Mouse (Mus musculus) hindbrain, embryonic 11.5 days (tissue): Measurements from ENCODE around the gene Gm13272. TPM values are rescaled to one million over a fixed set of nuclear protein-coding genes. Genes with fewer than 3 reads are reported as not detected.
"Not testable (repeated sequence)": the region's sequence is repeated elsewhere in the genome, so short reads cannot be mapped to it uniquely, and the experiment has no call there.

ENCODE experiments used
- ATAC-seq: fragments of 200-750 bp; cut with Nextera tagmentation; 2 replicates; pipeline ENCODE4 v1.8.0; 2017; ENCODE audit warnings: mild to moderate bottlenecking, moderate TSS enrichment, moderate library complexity; ENCODE audit not compliant: low FRiP score
- DNase-seq: peaks from one replicate; pipeline ENCODE4 v3.0.0-alpha.2; 2015; ENCODE audit warnings: low spot score
- H3K27ac ChIP-seq: fragments of 300-500 bp; sonication (generic); 2 replicates; pipeline ENCODE4 v1.5.1; 2014; ENCODE audit warnings: mild to moderate bottlenecking, low read depth, low read length
- H3K27me3 ChIP-seq: fragments of 300-500 bp; sonication (generic); 2 replicates; pipeline ENCODE4 v1.6.1; 2014; ENCODE audit warnings: mild to moderate bottlenecking, low read length, moderate library complexity, mixed read lengths; ENCODE audit not compliant: control insufficient read depth, insufficient read depth
- H3K36me3 ChIP-seq: fragments of 300-500 bp; sonication (generic); 2 replicates; pipeline ENCODE4 v1.6.1; 2014; ENCODE audit warnings: mild to moderate bottlenecking, low read length, moderate library complexity, mixed read lengths; ENCODE audit not compliant: control insufficient read depth, insufficient read depth
- H3K4me1 ChIP-seq: fragments of 300-500 bp; sonication (generic); replicated peaks from 2 replicates; pipeline ENCODE4 v1.6.1; 2014; ENCODE audit warnings: low read length, mixed read lengths; ENCODE audit not compliant: control insufficient read depth, insufficient read depth
- H3K4me2 ChIP-seq: fragments of 300-500 bp; sonication (generic); replicated peaks from 2 replicates; pipeline ENCODE4 v1.6.1; 2014; ENCODE audit warnings: mild to moderate bottlenecking, low read depth, low read length
- H3K4me3 ChIP-seq: fragments of 300-500 bp; sonication (generic); 2 replicates; pipeline ENCODE4 v1.5.1; 2014; ENCODE audit warnings: low read depth, low read length
- H3K9ac ChIP-seq: fragments of 300-500 bp; sonication (generic); 2 replicates; pipeline ENCODE4 v1.6.1; 2014; ENCODE audit warnings: low read depth, low read length
- H3K9me3 ChIP-seq: fragments of 300-500 bp; sonication (generic); 2 replicates; pipeline ENCODE4 v1.6.1; 2016; ENCODE audit warnings: low read length; ENCODE audit not compliant: control insufficient read depth
- WGBS: fragments of 180-500 bp; shearing (Covaris S2); extraction: QIAGEN DNeasy Blood & Tissue Kit; methylation state at CpG from one replicate; pipeline ENCODE4 v1.1.7; 2014; 5-methylcytosine and 5-hydroxymethylcytosine counted together
- polyA plus RNA-seq: library from polyadenylated mRNA; unstranded; fragments of >200 nt; fragmentation: Nextera tagmentation; extraction: Ambion mirVana; gene quantifications from 2 replicates; pipeline ENCODE4 v1.2.1, GENCODE M21; 2014

Gm13272 gene
- polyA plus RNA-seq, 1 experiment from 2014 or later: not detected

DNA sequence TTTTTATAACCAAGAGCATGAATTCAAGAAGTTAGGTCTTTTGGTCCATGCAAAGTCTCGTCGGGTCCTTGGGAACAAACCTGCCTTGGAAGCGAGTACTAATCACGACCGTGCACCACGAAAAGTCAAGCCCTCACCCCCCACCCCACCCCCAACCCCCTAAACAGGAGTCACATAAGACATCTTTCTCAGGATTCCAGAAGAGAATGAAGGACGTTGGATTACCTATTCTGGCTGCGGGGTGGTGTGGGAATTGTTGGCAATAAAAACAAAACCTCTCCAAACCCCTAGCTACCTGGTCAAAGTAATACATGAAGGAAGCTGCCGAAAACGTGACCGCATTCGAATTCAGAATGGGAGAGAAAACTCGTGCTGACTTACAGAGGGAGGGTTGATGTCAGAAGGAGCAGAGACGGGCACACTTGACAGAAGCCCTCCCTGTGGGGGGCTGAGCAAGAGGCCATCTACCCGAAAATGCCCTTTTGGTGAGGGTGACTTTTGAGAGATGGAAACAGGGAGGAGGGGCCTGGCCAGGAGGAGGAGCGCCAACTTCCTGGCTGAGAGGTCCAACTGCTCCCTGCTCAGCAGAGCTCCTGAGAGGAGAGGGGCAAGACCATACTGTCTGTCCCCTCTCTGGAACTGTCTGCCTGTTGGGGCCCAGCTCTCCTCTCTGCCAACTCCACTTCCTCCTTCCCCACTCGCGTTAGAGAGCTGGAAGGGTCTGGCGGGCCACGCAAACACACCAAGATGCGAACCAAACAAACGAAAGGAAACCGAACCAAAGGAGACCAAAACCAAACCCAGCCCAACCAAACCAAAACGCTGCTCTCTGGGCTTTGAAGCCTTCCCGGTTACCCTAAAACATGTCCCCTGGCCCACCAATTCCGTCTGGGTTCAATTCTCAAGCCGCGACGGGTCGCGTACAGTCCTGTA is 22.8 kb upstream of the Gm13272 start:
- H3K9ac ChIP-seq, H3K9me3 ChIP-seq, ATAC-seq, H3K4me1 ChIP-seq, H3K36me3 ChIP-seq, H3K27me3 ChIP-seq: not testable (repeated sequence)
- Histone ChIP-seq H3K4me2 (peak overlapping the region; percentile 68), H3K4me3 (peak overlapping the region; percentile 44), H3K27ac (peak overlapping the region; percentile 49)
- 10% methylated on average over 28 of the region's 31 CpGs for WGBS
- DNase-seq: peak; percentile 59

DNA sequence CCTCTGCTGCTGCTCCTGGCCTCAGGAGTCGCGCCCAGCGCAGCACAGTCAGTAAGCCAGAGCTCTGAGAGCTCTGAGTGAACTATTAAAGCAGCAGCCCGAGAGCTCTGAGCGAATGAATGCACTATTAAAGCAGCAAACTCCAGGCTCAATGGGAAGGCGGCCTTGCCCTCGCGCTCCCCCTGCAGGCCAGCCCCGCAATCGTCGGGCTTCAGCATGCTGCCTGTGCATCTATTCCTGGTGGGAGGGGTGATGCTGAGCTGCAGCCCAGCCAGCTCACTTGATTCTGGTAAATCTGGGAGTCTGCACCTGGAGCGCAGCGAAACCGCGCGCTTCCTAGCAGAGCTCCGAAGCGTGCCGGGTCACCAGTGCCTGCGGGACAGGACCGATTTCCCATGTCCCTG is 22.0 kb upstream of the Gm13272 start:
- H3K27ac ChIP-seq: peak overlapping the region; percentile 49
- H3K9ac ChIP-seq, H3K36me3 ChIP-seq, H3K4me1 ChIP-seq, H3K9me3 ChIP-seq, H3K27me3 ChIP-seq: not testable (repeated sequence)
- under 1% methylated on average over 18 of the region's 21 CpGs for WGBS
- peak overlapping the region; percentile 44 for H3K4me3 ChIP-seq
- peak; percentile 81 for DNase-seq
- ATAC-seq: peak; percentile 100
- peak overlapping the region; percentile 68 for H3K4me2 ChIP-seq

- not testable (repeated sequence) for H3K27ac ChIP-seq, H3K4me3 ChIP-seq, DNase-seq, H3K4me2 ChIP-seq, ATAC-seq, H3K36me3 ChIP-seq, H3K4me1 ChIP-seq, H3K9me3 ChIP-seq, H3K27me3 ChIP-seq, H3K9ac ChIP-seq
- WGBS: 82% methylated on average over 9 of the region's 9 CpGs
Measured at GRCm38 (mm10) chr4:88758751-88759150, 20.9 kb upstream of the Gm13272 start.

DNA sequence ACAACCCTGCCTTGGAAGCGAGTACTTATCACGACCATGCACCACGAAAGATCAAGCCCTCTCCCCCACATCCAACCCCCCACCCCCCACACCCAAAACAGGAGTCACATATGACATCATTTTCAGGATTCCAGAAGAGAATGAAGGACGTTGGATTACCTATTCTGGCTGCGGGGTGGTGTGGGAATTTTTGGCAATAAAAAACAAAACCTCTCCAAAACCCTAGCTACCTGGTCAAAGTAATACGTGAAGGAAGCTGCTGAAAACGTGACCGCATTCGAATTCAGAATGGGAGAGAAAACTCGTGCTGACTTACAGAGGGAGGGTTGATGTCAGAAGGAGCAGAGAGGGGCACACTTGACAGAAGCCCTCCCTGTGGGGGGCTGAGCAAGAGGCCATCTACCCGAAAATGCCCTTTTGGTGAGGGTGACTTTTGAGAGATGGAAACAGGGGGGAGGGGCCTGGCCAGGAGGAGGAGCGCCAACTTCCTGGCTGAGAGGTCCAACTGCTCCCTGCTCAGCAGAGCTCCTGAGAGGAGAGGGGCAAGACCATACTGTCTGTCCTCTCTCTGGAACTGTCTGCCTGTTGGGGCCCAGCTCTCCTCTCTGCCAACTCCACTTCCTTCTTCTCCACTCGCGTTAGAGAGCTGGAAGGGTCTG is 19.9 kb upstream of the Gm13272 start, which contains the start of gene Gm13283:
Gene Gm13283, plus strand, starts transcription at position 510 of the 659 bp plus-strand sequence.
- ATAC-seq, DNase-seq, H3K27me3 ChIP-seq, H3K9me3 ChIP-seq, H3K27ac ChIP-seq, H3K4me1 ChIP-seq, H3K9ac ChIP-seq, H3K36me3 ChIP-seq: not testable (repeated sequence)
- 39% methylated on average over 6 of the region's 14 CpGs for WGBS
- Histone ChIP-seq H3K4me2 (peak within 1 kb of the TSS; percentile 29), H3K4me3 (0 out of 2 replicates have a peak within 1 kb of the TSS, but pooled peaks have one; percentile 13)

DNA sequence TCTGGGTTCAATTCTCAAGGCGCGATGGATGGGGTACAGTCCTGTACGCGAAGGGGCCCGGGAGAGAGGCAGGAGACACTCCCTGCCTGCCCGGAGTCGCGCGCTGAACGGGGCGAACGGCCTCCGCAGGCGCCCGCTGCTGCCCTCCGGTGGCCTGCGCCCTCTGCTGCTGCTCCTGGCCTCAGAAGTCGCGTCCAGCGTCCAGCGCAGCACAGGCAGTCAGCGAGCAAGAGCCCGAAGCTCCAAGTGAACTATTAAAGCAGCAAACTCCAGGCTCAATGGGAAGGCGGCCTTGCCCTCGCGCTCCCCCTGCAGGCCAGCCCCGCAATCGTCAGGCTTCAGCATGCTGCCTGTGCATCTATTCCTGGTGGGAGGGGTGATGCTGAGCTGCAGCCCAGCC is 19.2 kb upstream of the Gm13272 start:
- WGBS: 1% methylated on average over 11 of the region's 28 CpGs
- Histone ChIP-seq H3K4me3 (0 out of 2 replicates have a peak overlapping the region, but pooled peaks have one; percentile 13), H3K4me2 (peak overlapping the region; percentile 29)
- H3K4me1 ChIP-seq, H3K9me3 ChIP-seq, ATAC-seq, H3K36me3 ChIP-seq, H3K27ac ChIP-seq, H3K9ac ChIP-seq, H3K27me3 ChIP-seq: not testable (repeated sequence)
- DNase-seq: peak; percentile 66

DNA sequence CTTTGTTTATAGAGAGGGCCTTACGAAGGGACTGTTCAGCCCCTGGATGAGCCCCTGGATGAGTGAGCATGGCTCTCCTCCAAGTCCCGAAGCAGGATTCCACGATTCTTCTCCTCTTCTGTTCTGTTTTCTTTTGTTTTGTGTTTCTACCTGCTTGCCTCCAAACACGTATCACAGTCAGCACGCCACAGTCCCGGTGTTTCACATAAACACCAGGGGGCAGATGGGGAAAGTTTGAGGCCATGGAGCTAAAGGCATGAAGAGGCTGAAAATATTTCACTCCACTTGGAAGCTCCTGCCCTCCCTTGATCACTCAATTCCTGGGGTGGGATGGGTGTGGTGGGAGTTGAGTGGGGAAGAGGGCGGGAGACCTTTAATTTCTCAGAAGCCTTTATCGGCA is 17.9 kb upstream of the Gm13272 start:
- ATAC-seq: not testable (repeated sequence)

DNA sequence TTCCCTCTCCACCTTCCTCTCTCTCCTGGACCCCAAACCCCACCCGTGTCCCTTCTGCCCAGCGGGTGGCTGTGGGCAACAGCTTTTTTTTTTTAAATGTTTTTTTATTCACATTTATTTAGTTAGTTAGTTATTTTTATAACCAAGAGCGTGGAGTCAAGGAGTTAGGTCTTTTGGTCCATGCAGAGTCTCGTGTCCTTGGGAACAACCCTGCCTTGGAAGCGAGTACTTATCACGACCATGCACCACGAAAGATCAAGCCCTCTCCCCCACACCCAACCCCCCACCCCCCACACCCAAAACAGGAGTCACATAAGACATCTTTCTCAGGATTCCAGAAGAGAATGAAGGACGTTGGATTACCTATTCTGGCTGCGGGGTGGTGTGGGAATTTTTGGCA is 17.3 kb upstream of the Gm13272 start:
- not testable (repeated sequence) for H3K27ac ChIP-seq, DNase-seq, H3K9me3 ChIP-seq, H3K4me1 ChIP-seq, H3K4me2 ChIP-seq, H3K27me3 ChIP-seq, ATAC-seq, H3K36me3 ChIP-seq, H3K9ac ChIP-seq, H3K4me3 ChIP-seq
- WGBS: 49% methylated on average over 8 of the region's 9 CpGs

More for the DNA sequence above, 17.9 kb upstream of the Gm13272 start:
- not testable (repeated sequence) for H3K9me3 ChIP-seq, H3K4me3 ChIP-seq, H3K36me3 ChIP-seq, H3K27me3 ChIP-seq, H3K4me1 ChIP-seq, H3K9ac ChIP-seq, H3K27ac ChIP-seq, DNase-seq, H3K4me2 ChIP-seq
- WGBS: 73% methylated on average over 6 of the region's 8 CpGs

DNA sequence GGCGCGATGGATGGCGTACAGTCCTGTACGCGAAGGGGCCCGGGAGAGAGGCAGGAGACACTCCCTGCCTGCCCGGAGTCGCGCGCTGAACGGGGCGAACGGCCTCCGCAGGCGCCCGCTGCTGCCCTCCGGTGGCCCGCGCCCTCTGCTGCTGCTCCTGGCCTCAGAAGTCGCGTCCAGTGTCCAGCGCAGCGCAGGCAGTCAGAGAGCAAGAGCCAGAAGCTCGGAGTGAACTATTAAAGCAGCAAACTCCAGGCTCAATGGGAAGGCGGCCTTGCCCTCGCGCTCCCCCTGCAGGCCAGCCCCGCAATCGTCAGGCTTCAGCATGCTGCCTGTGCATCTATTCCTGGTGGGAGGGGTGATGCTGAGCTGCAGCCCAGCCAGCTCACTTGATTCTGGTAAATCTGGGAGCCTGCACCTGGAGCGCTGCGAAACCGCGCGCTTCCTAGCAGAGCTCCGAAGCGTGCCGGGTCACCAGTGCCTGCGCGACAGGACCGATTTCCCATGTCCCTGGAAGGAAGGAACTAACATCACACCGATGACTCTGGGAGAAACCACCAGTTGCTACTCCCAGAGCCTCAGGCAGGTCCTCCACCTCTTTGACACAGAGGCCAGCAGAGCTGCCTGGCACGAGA is 16.1 kb upstream of the Gm13272 start:
- 4% methylated on average over 23 of the region's 42 CpGs for WGBS
- not testable (repeated sequence) for H3K36me3 ChIP-seq, H3K27me3 ChIP-seq, H3K4me1 ChIP-seq, H3K9ac ChIP-seq, ATAC-seq, H3K27ac ChIP-seq, H3K9me3 ChIP-seq
- peak; percentile 56 for DNase-seq
- Histone ChIP-seq H3K4me2 (peak overlapping the region; percentile 39), H3K4me3 (peak overlapping the region; percentile 18; the same call in 1 of the 2 replicates)
